Mouse (Mus musculus): ENCODE measurements around the gene Lrrc75b. TPM values are rescaled to one million over a fixed set of nuclear protein-coding genes. Genes with fewer than 3 reads are reported as not detected.

Gene Lrrc75b
- polyA plus RNA-seq, 1 experiment = 8.7 TPM

DNA sequence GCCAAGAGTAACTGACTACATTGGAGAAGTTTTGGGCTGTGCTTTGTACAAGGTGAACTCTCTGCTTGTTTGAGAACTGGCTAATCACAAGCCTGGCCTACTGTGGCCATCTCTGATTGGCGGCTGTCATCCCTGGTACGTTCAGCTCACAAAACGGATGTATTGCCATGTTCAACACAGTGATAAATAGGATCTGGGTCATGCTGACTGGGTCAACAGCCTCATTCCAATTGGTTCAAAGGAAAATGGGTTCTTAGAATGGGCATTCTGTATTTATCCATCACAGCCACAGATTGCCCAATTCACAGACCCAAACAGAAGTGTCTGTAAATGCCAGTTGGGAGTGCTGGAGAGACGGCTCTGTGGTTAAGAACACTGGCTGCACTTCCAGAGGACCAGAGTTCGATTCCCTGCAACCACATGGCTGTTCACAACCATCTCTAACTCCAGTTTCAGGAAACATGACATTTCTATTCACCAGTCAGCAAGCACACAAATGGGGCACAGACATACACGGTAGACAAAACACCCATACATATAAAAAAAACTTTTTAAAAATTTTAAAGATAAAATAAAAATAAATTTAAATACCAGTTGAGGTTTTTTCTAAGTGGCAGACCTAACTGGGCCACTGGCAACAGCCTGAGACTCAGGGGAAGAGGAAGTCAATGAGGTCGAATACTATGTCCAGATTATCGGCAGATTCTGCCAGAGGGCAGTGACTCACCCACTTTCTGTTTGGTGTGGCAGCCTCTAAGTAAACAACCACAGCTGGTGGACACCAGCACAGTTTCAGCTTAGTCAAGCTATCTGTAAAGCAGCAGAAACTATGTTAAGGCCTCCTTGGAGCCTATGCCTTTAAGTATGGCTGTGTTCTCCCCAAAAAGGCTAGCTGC, 55.6 kb downstream of the Lrrc75b start:
- DNase-seq (ENCODE audit: extremely low spot score in 1 of 2, low spot score in 1 of 2) = no peak

DNA sequence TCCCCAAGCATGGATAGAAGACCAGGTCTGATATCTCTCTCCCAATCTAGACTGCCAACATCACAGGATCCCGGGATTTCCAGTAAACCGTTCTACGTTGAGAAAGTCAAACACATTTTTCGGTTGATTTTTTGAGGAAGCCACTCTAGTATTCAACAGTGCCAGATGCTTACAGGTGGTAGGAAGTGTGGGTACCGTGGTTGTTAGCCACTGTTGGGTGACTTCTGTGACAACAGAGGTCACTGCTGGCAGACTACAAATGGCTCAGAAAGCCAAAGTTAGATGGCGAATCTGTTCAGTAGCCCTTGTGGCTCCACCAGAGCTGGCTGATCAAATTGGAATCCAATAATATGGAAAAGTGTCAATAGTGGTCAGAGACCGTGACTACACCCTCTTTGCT, 56.4 kb downstream of the Lrrc75b start:
- DNase-seq (ENCODE audit: extremely low spot score in 1 of 2, low spot score in 1 of 2) = no peak

DNA sequence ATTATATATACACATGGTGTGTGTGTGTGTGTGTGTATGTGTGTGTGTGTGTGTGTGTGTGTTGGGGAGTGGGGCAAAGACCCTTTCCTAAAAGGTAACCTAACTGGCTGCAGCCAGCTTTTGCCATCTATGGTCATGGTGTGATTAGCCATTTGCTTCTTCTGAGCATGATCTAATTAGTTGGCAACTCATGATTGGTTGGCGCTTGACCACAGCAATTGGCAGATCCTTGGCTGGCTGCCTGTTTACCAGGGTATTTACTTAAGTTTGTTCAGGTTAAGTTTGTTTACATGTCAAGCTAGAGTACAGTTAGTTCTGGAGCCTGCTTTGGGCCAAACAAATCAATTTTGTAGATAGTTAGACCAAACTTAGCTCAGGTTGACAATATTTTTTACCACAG, 58.5 kb downstream of the Lrrc75b start:
- DNase-seq (ENCODE audit: extremely low spot score in 1 of 2, low spot score in 1 of 2) = no peak

DNA sequence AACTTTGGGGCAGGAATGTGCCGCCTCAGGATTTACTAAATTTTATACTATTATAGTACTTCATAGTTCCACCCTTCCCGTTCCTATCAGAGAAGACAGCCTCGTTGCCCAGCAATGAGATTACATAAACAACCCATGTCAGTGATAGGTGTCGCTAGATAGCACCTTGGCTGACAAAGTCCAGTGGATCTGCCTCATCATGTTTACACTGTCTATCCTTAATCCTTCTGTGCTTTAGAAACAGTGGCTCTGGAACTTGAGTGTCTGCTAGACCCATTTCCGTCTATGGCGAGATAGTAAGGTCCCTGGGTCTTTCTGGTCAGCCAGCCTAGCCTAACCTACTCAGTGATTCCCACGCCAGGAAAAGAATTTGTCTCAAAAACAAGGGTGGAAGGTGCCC, 59.8 kb downstream of the Lrrc75b start:
- no peak for DNase-seq (ENCODE audit: extremely low spot score in 1 of 2, low spot score in 1 of 2)

Other genes starting within 250 kb of the Lrrc75b start
- gene Adora2a, start 243.5 kb downstream of the Lrrc75b start, polyA plus RNA-seq (2012; rRNA removed) = 9.6 and 13.3 TPM in 2 replicates
- 0.16 and 0.21 TPM in 2 replicates for gene Upb1, start 159.2 kb downstream of the Lrrc75b start, polyA plus RNA-seq (2012; rRNA removed)
- 33.8 and 34.6 TPM in 2 replicates for gene Snrpd3, start 42.8 kb downstream of the Lrrc75b start, polyA plus RNA-seq (2012; rRNA removed)
- 15.9 and 17.2 TPM in 2 replicates for gene Gucd1, start 42.4 kb downstream of the Lrrc75b start, polyA plus RNA-seq (2012; rRNA removed)
- 4.2 and 4.8 TPM in 2 replicates for gene Ggt1, start 1.3 kb upstream of the Lrrc75b start, polyA plus RNA-seq (2012; rRNA removed)
- 3.2 and 4.7 TPM in 2 replicates for gene Ggt5, start 29.0 kb upstream of the Lrrc75b start, polyA plus RNA-seq (2012; rRNA removed)
- 10.3 and 11.7 TPM in 2 replicates for gene Susd2, start 83.7 kb upstream of the Lrrc75b start, polyA plus RNA-seq (2012; rRNA removed)
- gene Cabin1, start 204.0 kb upstream of the Lrrc75b start, polyA plus RNA-seq (2012; rRNA removed) = 50.9 and 57.4 TPM in 2 replicates
- 69.6 and 80.8 TPM in 2 replicates for gene Ddt, start 213.1 kb upstream of the Lrrc75b start, polyA plus RNA-seq (2012; rRNA removed)
- gene Gm20441, start 220.6 kb upstream of the Lrrc75b start, polyA plus RNA-seq (2012; rRNA removed) = not detected in 2 replicates
- 8.6 and 10.4 TPM in 2 replicates for gene Gstt3, start 221.1 kb upstream of the Lrrc75b start, polyA plus RNA-seq (2012; rRNA removed)
- 29.8 and 39.9 TPM in 2 replicates for gene Gstt1, start 238.3 kb upstream of the Lrrc75b start, polyA plus RNA-seq (2012; rRNA removed)

Measured in frontal cortex, adult 2 months (tissue).